Mouse (Mus musculus) hindbrain, embryonic 13.5 days (tissue): ENCODE measurements around the gene Irs3. TPM values are rescaled to one million over a fixed set of nuclear protein-coding genes. Genes with fewer than 3 reads are reported as not detected.
A peak's percentile ranks its signal among the peaks of the same experiment; 100 is the strongest.

Experiments
- ATAC-seq: fragments of 200-750 bp; cut with Nextera tagmentation; 2 replicates; pipeline ENCODE4 v1.8.0; 2017; ENCODE audit warnings: moderate TSS enrichment; ENCODE audit not compliant: low FRiP score
- H3K27ac ChIP-seq: fragments of 300-500 bp; sonication (generic); 2 replicates; pipeline ENCODE4 v1.5.1; 2015; ENCODE audit warnings: inconsistent platforms, mild to moderate bottlenecking, moderate library complexity
- H3K27me3 ChIP-seq: fragments of 300-500 bp; sonication (generic); 2 replicates; pipeline ENCODE4 v1.6.1; 2015; ENCODE audit warnings: mild to moderate bottlenecking, inconsistent platforms
- H3K36me3 ChIP-seq: fragments of 300-500 bp; sonication (generic); 2 replicates; pipeline ENCODE4 v1.6.1; 2015; ENCODE audit warnings: mild to moderate bottlenecking, inconsistent platforms
- H3K4me1 ChIP-seq: fragments of 300-500 bp; sonication (generic); replicated peaks from 2 replicates; pipeline ENCODE4 v1.6.1; 2015; ENCODE audit warnings: inconsistent platforms
- H3K4me2 ChIP-seq: fragments of 300-500 bp; sonication (generic); 2 replicates; pipeline ENCODE4 v1.6.1; 2015; ENCODE audit warnings: inconsistent platforms, mild to moderate bottlenecking, moderate library complexity
- H3K4me3 ChIP-seq: fragments of 300-500 bp; sonication (generic); 2 replicates; pipeline ENCODE4 v1.5.1; 2015; ENCODE audit warnings: mild to moderate bottlenecking, inconsistent platforms
- H3K9ac ChIP-seq: fragments of 300-500 bp; sonication (generic); 2 replicates; pipeline ENCODE4 v1.6.1; 2015; ENCODE audit warnings: mild to moderate bottlenecking, inconsistent platforms
- H3K9me3 ChIP-seq: fragments of 300-500 bp; sonication (generic); 2 replicates; pipeline ENCODE4 v1.6.1; 2016; ENCODE audit warnings: inconsistent platforms
- WGBS: fragments of 180-500 bp; shearing (Covaris S2); methylation state at CpG from one replicate; pipeline ENCODE4 v1.1.7; 2015; 5-methylcytosine and 5-hydroxymethylcytosine counted together
- polyA plus RNA-seq: library from polyadenylated mRNA; unstranded; fragments of >200 nt; fragmentation: Nextera tagmentation; extraction: Ambion mirVana; gene quantifications from 2 replicates; pipeline ENCODE4 v1.2.1, GENCODE M21; 2015

Irs3 gene
- polyA plus RNA-seq, 1 experiment from 2014 or later, result 0.09 TPM

- H3K9ac ChIP-seq, result no peak overlapping the region
- WGBS, result 34% methylated on average over 30 of the region's 30 CpGs
- no peak for ATAC-seq
- no peaks in the 10 kb centered on the region for H3K27me3 ChIP-seq
- peaks cover 18% of the 10 kb centered on the region for H3K36me3 ChIP-seq
- H3K4me1 ChIP-seq, result peaks cover 21% of the 10 kb centered on the region
- H3K4me3 ChIP-seq, result no peak overlapping the region
- no peaks in the 10 kb centered on the region for H3K9me3 ChIP-seq
- peak overlapping the region; percentile 37 for H3K4me2 ChIP-seq
- no peak overlapping the region for H3K27ac ChIP-seq
These were observed 48.8 kb downstream of the Irs3 start for GRCm38 (mm10) chr5:137596601-137597261.

GRCm38 (mm10) chr5:137595921-137596320, 49.6 kb downstream of the Irs3 start:
- WGBS, result 79% methylated on average over 7 of the region's 7 CpGs
- H3K4me3 ChIP-seq, result no peak overlapping the region
- H3K9ac ChIP-seq, result no peak overlapping the region
- ATAC-seq, result no peak
- H3K27me3 ChIP-seq, result no peaks in the 10 kb centered on the region
- peaks cover 18% of the 10 kb centered on the region for H3K36me3 ChIP-seq
- H3K4me1 ChIP-seq, result peaks cover 15% of the 10 kb centered on the region
- H3K27ac ChIP-seq, result no peak overlapping the region
- no peak overlapping the region for H3K4me2 ChIP-seq
- H3K9me3 ChIP-seq, result no peaks in the 10 kb centered on the region

Other genes with a start within 250 kb of the Irs3 start
- gene Zan, start 168.7 kb downstream of the Irs3 start, polyA plus RNA-seq, result 0.06 and 0.08 TPM in 2 replicates
- gene Pop7, start 143.2 kb downstream of the Irs3 start, polyA plus RNA-seq, result 82.2 and 85.1 TPM in 2 replicates
- gene Gigyf1, start 127.2 kb downstream of the Irs3 start, polyA plus RNA-seq, result 17.9 and 19.5 TPM in 2 replicates
- not detected in 2 replicates for gene Epo, start 112.5 kb downstream of the Irs3 start, polyA plus RNA-seq
- 529 and 536 TPM in 2 replicates for gene Gnb2, start 112.2 kb downstream of the Irs3 start, polyA plus RNA-seq
- 256 and 271 TPM in 2 replicates for gene Actl6b, start 92.2 kb downstream of the Irs3 start, polyA plus RNA-seq
- gene Tfr2, start 75.9 kb downstream of the Irs3 start, polyA plus RNA-seq, result 3.4 and 3.8 TPM in 2 replicates
- 49.1 and 49.6 TPM in 2 replicates for gene Mospd3, start 44.7 kb downstream of the Irs3 start, polyA plus RNA-seq
- 22.8 and 26.4 TPM in 2 replicates for gene Pcolce, start 31.9 kb downstream of the Irs3 start, polyA plus RNA-seq
- 0.17 and 0.21 TPM in 2 replicates for gene Fbxo24, start 16.7 kb downstream of the Irs3 start, polyA plus RNA-seq
- gene Lrch4, start 16.6 kb downstream of the Irs3 start, polyA plus RNA-seq, result 19.9 and 23.4 TPM in 2 replicates
- gene Gm20605, start 16.5 kb downstream of the Irs3 start, polyA plus RNA-seq, result 7.9 and 8.9 TPM in 2 replicates
- gene Sap25, start 4.4 kb downstream of the Irs3 start, polyA plus RNA-seq, result 4.8 and 5.2 TPM in 2 replicates
- 15.6 and 16.4 TPM in 2 replicates for gene Agfg2, start 39.0 kb upstream of the Irs3 start, polyA plus RNA-seq
- gene Nyap1, start 95.9 kb upstream of the Irs3 start, polyA plus RNA-seq, result 32.9 and 34.1 TPM in 2 replicates
- 61.1 and 62.5 TPM in 2 replicates for gene Tsc22d4, start 100.0 kb upstream of the Irs3 start, polyA plus RNA-seq
- 40.6 and 44.1 TPM in 2 replicates for gene Ppp1r35, start 133.1 kb upstream of the Irs3 start, polyA plus RNA-seq
- 10.7 and 11.1 TPM in 2 replicates for gene Mepce, start 141.9 kb upstream of the Irs3 start, polyA plus RNA-seq
- gene Zcwpw1, start 142.1 kb upstream of the Irs3 start, polyA plus RNA-seq, result 10.6 and 12.3 TPM in 2 replicates
- gene Pilra, start 190.6 kb upstream of the Irs3 start, polyA plus RNA-seq, result 0.25 and 0.44 TPM in 2 replicates
- not detected in 2 replicates for gene Pilrb1, start 212.4 kb upstream of the Irs3 start, polyA plus RNA-seq
- gene Pilrb2, start 226.1 kb upstream of the Irs3 start, polyA plus RNA-seq, result not detected in 2 replicates